Mouse (Mus musculus) lung, embryonic 16.5 days (tissue): ENCODE measurements around the gene Zbed5. TPM values are rescaled to one million over a fixed set of nuclear protein-coding genes. Genes with fewer than 3 reads are reported as not detected.
A peak's percentile ranks its signal among the peaks of the same experiment; 100 is the strongest.

ENCODE experiments used
- ATAC-seq: fragments of 200-750 bp; cut with Nextera tagmentation; 2 replicates; pipeline ENCODE4 v1.8.0; 2017; ENCODE audit warnings: low read depth, mild to moderate bottlenecking, moderate library complexity
- H3K27ac ChIP-seq: fragments of 300-500 bp; sonication (generic); 2 replicates; pipeline ENCODE4 v1.5.1; 2014; ENCODE audit warnings: mild to moderate bottlenecking, control low read depth, low read length
- H3K27me3 ChIP-seq: fragments of 300-500 bp; sonication (generic); 2 replicates; pipeline ENCODE4 v1.6.1; 2014; ENCODE audit warnings: low read depth, low read length, mixed read lengths; ENCODE audit not compliant: control insufficient read depth, insufficient read depth
- H3K36me3 ChIP-seq: fragments of 300-500 bp; sonication (generic); 2 replicates; pipeline ENCODE4 v1.6.1; 2014; ENCODE audit warnings: low read length; ENCODE audit not compliant: control insufficient read depth, insufficient read depth
- H3K4me1 ChIP-seq: fragments of 300-500 bp; sonication (generic); replicated peaks from 2 replicates; pipeline ENCODE4 v1.6.1; 2014; ENCODE audit warnings: low read length, mixed read lengths; ENCODE audit not compliant: control insufficient read depth, insufficient read depth
- H3K4me2 ChIP-seq: fragments of 300-500 bp; sonication (generic); 2 replicates; pipeline ENCODE4 v1.6.1; 2014; ENCODE audit warnings: low read depth, low read length, control low read depth
- H3K4me3 ChIP-seq: fragments of 300-500 bp; sonication (generic); 2 replicates; pipeline ENCODE4 v1.5.1; 2014; ENCODE audit warnings: mild to moderate bottlenecking, low read length, control low read depth
- H3K9ac ChIP-seq: fragments of 300-500 bp; sonication (generic); 2 replicates; pipeline ENCODE4 v1.6.1; 2014; ENCODE audit warnings: low read length, control low read depth
- H3K9me3 ChIP-seq: fragments of 300-500 bp; sonication (generic); 2 replicates; pipeline ENCODE4 v1.6.1; 2016; ENCODE audit warnings: low read length; ENCODE audit not compliant: control insufficient read depth
- WGBS: fragments of 180-500 bp; shearing (Covaris S2); extraction: QIAGEN DNeasy Blood & Tissue Kit; methylation state at CpG from one replicate; pipeline ENCODE4 v1.1.7; 2014; 5-methylcytosine and 5-hydroxymethylcytosine counted together
- polyA plus RNA-seq: library from polyadenylated mRNA; unstranded; fragments of >200 nt; fragmentation: Nextera tagmentation; extraction: Ambion mirVana; gene quantifications from 2 replicates; pipeline ENCODE4 v1.2.1, GENCODE M21; 2015

Zbed5 gene
- polyA plus RNA-seq, 1 experiment from 2014 or later = 4.3 TPM

DNA sequence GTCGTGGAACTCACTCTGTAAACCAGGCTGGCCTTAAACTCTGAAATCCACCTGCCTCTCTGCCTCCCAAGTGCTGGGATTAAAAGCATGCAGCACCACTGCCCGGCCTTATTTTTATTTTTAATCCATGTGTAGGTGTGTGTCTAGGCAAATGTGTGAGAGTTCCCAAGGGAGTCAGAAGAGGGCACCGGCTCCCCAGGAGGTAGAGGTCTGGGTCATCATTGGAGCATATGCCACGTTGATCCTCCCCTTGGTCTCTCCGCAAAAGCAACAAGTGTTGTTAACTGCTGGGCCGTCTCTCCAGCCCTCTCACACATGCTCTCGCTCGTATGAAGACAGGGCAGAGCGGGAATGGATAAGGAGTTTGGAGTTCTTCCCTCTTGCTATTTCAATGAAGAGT, 23.2 kb downstream of the Zbed5 start:
- H3K4me3 ChIP-seq = no peak overlapping the region
- no peaks in the 10 kb centered on the region for H3K4me1 ChIP-seq
- H3K27ac ChIP-seq = no peak overlapping the region
- no peaks in the 10 kb centered on the region for H3K9me3 ChIP-seq
- no peak overlapping the region for H3K4me2 ChIP-seq
- no peak overlapping the region for H3K9ac ChIP-seq
- H3K27me3 ChIP-seq = no peaks in the 10 kb centered on the region
- ATAC-seq = no peak
- H3K36me3 ChIP-seq = no peaks in the 10 kb centered on the region
- WGBS = 70% methylated on average over 9 of the region's 9 CpGs

DNA sequence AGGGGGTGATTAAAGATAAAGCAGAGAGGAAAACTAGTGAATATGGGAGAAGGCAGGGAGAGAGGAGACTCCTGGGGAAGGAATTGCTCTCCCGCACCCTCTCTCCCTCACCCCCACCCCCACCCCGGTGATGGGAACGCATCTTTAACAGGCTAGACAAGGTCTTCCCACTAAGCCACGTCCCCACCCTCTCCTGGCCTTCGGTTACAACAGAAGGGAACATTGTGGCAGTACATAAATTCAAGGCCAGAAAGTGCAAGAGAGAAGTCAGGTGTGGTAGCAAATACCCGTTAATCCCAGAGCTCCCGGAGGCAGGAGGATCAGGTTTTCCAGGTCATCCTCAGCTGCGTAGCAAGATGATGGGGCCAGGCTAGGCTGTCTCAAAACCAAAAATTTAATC, 23.8 kb downstream of the Zbed5 start:
- no peak overlapping the region for H3K4me2 ChIP-seq
- no peak overlapping the region for H3K9ac ChIP-seq
- no peak for ATAC-seq
- WGBS = 54% methylated on average over 8 of the region's 8 CpGs
- no peak overlapping the region for H3K27ac ChIP-seq
- H3K4me3 ChIP-seq = no peak overlapping the region
- no peaks in the 10 kb centered on the region for H3K27me3 ChIP-seq
- H3K36me3 ChIP-seq = no peaks in the 10 kb centered on the region
- H3K9me3 ChIP-seq = no peaks in the 10 kb centered on the region
- no peaks in the 10 kb centered on the region for H3K4me1 ChIP-seq

DNA sequence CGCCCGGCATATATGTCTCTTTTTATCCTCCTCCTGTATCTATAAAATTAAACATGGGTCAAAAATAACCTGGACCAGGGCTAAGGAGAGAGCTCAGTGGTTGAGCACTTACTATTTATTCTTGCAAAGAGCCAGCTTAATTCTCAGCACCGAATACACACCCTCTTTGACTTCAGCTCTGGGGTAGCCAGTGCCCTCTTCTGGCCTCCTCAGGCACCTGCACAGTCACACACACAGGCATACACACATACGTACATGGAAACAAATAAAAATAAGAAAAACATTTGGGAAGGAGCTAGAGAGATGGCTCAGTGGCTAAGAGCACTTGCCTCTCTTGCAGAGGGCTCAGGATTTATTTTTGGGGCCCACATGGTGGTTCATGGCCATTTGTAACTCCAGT, 26.4 kb downstream of the Zbed5 start:
- no peak overlapping the region for H3K4me3 ChIP-seq
- no peak overlapping the region for H3K9ac ChIP-seq
- no peak overlapping the region for H3K4me2 ChIP-seq
- no peak for ATAC-seq
- WGBS = 89% methylated on average over 4 of the region's 4 CpGs
- H3K27me3 ChIP-seq = no peaks in the 10 kb centered on the region
- no peaks in the 10 kb centered on the region for H3K4me1 ChIP-seq
- H3K27ac ChIP-seq = no peak overlapping the region
- H3K36me3 ChIP-seq = no peaks in the 10 kb centered on the region
- no peaks in the 10 kb centered on the region for H3K9me3 ChIP-seq

DNA sequence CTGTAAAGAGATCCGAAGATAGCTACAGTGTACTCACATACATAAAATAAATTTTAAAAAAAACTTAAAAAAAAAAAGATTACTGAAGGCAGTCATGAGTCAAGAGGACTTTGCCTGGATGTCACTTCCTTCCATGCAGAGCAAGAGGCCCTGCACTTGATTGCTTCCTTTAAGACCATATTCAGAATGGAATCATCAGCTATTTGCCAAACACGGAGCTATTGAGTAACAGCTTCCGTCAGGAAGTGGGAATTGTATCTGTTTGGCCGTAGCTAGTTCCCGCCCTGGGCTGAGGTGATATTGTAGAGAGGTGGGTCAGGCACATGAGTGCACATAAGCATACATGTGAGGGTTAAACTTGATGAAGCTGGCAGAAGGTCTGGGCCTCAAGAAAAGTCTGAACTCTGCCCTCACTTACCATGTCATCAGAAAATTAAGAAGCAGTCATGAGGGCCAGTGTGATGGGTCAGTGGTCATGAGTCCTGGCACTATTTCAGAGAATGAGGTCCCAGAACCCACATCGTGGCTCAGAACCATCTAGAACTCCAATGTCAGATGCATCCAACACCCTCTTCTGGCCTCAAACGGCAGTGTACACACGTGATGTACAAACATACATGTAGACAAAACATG, 29.4 kb downstream of the Zbed5 start:
- no peaks in the 10 kb centered on the region for H3K9me3 ChIP-seq
- no peak for ATAC-seq

DNA sequence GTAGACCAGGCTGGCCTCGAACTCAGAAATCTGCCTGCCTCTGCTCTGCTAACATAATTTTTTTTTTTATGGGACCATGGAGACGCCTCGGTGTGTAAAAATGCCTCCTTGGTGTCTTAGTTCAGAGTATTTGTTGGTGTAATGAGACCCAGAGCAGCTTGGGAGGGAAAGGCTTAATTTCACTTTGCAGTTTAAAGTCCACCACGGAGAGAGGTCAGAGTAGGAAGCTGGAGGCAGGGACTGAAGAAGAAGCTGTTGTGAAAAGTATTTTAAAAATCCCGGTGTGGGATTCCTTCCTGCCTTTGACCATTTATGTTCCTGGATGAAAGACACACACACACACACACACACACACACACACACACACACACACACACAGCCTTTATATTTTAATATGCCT, 30.4 kb downstream of the Zbed5 start:
- Histone ChIP-seq H3K9ac (no peak overlapping the region), H3K4me1 (no peaks in the 10 kb centered on the region), H3K9me3 (no peaks in the 10 kb centered on the region), H3K36me3 (no peaks in the 10 kb centered on the region), H3K4me2 (no peak overlapping the region), H3K27me3 (no peaks in the 10 kb centered on the region), H3K27ac (no peak overlapping the region), H3K4me3 (no peak overlapping the region)
- no peak for ATAC-seq
- 70% methylated on average over 5 of the region's 5 CpGs for WGBS

More for the DNA sequence above, 29.4 kb downstream of the Zbed5 start:
- Histone ChIP-seq H3K9ac (no peak overlapping the region), H3K36me3 (no peaks in the 10 kb centered on the region), H3K4me3 (no peak overlapping the region), H3K4me2 (no peak overlapping the region), H3K27ac (no peak overlapping the region), H3K4me1 (no peaks in the 10 kb centered on the region), H3K27me3 (no peaks in the 10 kb centered on the region)
- 73% methylated on average over 8 of the region's 8 CpGs for WGBS

DNA sequence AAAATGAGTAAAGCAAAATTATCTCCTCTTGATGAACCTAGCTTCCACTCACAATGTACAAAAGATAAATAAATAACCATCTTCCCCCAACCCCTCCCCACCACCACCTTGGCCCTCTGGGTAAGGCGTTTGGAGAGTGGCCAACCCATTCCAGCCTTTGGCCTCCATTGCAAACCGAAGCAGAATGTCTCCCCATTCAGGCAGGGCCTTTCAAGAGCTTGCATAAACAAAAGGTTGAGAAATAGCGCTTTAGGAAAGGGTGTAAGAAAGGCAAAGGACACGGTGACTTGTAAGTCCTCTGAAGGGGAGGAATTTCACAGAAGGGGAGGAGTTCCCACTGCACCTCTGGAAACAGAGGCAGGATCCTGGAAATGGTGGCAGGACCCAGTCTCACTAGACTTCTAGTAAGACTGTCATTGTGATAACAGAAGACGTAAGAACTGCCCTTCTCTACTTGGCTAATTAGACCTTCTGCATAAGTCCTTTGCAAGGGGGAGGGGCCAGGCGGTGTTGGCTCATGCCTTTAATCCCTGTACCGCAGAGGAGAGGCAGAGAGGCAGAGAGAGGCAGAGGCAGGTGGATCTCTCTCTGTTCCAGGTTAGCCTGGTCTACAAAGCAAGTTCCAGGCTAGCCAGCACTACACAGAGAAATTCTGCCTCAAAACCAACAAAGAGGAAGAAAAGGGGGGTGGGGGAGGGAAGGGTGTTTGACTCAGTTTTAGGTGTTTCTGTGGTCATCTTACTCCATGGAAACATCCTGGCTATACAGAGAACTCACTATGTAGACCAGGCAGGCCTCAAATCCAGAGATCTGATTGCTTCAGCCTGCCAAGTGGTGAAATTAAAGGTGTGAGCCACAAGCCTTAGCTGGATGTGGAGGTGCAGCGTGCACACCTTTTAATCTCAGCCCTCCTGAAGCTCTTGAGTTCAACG, 34.7 kb downstream of the Zbed5 start:
- H3K9me3 ChIP-seq = no peaks in the 10 kb centered on the region
- H3K27ac ChIP-seq = peak overlapping the region; percentile 45
- no peaks in the 10 kb centered on the region for H3K36me3 ChIP-seq
- H3K9ac ChIP-seq = no peak overlapping the region
- 33% methylated on average over 9 of the region's 9 CpGs for WGBS
- no peak overlapping the region for H3K4me2 ChIP-seq
- peak; percentile 92 for ATAC-seq
- no peak overlapping the region for H3K4me3 ChIP-seq
- no peaks in the 10 kb centered on the region for H3K4me1 ChIP-seq
- no peaks in the 10 kb centered on the region for H3K27me3 ChIP-seq

DNA sequence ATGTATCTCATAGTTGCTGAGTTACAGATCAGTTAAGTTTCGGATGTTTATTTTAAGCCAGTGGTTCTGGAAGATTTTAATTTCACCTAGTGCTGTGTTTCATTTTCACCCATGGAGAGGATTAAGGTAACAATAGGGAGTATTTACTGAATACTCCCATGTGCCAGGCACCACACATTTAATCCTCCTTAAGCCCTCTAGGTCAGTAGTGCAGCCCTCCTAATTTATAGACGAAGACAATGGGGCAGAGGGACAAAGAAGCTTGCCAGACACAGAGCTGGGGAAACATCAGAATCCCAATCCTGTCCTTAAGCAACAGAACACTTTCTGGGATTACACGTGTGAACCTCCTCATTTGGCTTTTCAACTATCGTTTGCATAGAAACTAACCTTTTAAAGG, 41.4 kb downstream of the Zbed5 start:
- Histone ChIP-seq H3K27ac (no peak overlapping the region), H3K4me1 (peaks cover 3% of the 10 kb centered on the region; the same call in 1 of the 2 replicates), H3K9me3 (no peaks in the 10 kb centered on the region), H3K27me3 (no peaks in the 10 kb centered on the region), H3K36me3 (no peaks in the 10 kb centered on the region), H3K4me3 (no peak overlapping the region), H3K4me2 (no peak overlapping the region), H3K9ac (no peak overlapping the region)
- 53% methylated on average over 4 of the region's 4 CpGs for WGBS
- no peak for ATAC-seq

DNA sequence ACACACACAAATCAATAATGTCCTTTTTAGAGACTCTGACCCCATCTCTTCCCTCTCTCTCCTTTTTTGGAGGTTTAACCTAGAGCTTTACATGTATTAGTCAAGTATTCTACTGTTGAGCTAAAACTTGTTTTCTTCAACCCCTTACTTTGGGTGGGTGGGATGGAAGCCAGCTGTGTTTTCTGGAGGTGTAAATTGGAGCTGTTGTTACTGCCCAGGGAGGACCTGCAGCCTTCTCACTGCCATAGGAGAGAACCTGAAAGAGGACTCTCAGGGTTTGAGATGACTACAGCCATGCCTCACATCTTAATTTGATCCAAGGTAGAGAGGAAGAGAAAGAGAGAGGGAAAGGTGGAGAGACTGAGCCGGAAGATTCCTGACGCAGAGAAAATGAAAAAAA, 44.8 kb downstream of the Zbed5 start:
- H3K36me3 ChIP-seq = peaks cover 3% of the 10 kb centered on the region; the same call in 1 of the 2 replicates
- peaks cover 9% of the 10 kb centered on the region for H3K4me1 ChIP-seq
- no peak overlapping the region for H3K27ac ChIP-seq
- no peak overlapping the region for H3K4me3 ChIP-seq
- ATAC-seq = no peak
- H3K4me2 ChIP-seq = peak overlapping the region; percentile 67; the same call in 1 of the 2 replicates
- WGBS = 45% methylated on average over 2 of the region's 2 CpGs
- H3K9ac ChIP-seq = no peak overlapping the region
- H3K9me3 ChIP-seq = no peaks in the 10 kb centered on the region
- no peaks in the 10 kb centered on the region for H3K27me3 ChIP-seq

DNA sequence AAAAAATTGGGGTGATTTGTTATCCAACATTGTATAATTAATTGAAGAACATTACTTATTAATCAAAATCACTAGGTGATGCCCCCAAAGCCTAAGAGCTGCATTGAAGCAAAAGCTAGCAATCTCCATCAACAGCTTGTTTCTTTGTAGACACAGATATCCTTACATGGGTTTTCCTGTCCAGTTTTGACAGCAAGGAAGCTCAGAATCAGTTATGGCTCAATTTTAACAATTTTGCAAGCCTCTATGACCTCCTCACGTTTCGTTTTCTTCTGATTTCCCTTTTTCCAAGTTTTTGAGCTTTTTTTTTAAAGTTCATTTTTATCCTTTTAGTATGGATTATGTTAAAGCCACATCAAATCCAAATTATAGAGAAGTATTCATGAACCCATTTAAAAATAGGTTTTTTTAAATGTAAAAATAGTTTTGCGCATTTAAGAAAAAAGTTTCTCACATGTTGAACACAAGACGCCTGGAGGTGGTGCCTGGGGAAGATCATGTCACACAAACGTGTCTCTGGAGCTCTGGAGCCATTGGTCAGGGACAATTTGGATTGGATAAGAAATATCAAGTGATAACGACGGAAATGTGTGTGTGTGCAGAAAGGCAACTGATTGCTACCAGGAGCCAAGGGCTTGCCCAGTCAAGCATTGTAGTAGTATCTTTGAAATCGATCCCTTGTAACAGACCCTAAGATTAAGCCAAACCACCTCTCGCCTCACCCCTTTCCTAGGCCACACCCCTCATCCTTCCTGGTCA, 45.4 kb downstream of the Zbed5 start:
- Histone ChIP-seq H3K9ac (peak overlapping the region; percentile 63), H3K4me2 (peak overlapping the region; percentile 67), H3K27ac (peak overlapping the region; percentile 69), H3K27me3 (no peaks in the 10 kb centered on the region), H3K4me3 (peak overlapping the region; percentile 64), H3K4me1 (peaks cover 9% of the 10 kb centered on the region), H3K9me3 (no peaks in the 10 kb centered on the region), H3K36me3 (peaks cover 5% of the 10 kb centered on the region; the same call in 1 of the 2 replicates)
- peak; percentile 36 for ATAC-seq
- 2% methylated on average over 9 of the region's 9 CpGs for WGBS
